Mouse (Mus musculus) E14TG2a.4 (cell line): ENCODE data around the gene Serpine1.

Experiments used
- CTCF ChIP-seq: conservative IDR thresholded peaks from 2 replicates; pipeline ENCODE4 v1.5.1; 2014; ENCODE audit warnings: low read length
- NANOG ChIP-seq: IDR thresholded peaks from 2 replicates; pipeline ENCODE4 v1.6.1; 2014; ENCODE audit warnings: borderline replicate concordance, low read length, mixed read lengths
- POU5F1 ChIP-seq: IDR thresholded peaks from 2 replicates; pipeline ENCODE4 v1.6.1; 2014; ENCODE audit warnings: low read length, borderline replicate concordance

DNA sequence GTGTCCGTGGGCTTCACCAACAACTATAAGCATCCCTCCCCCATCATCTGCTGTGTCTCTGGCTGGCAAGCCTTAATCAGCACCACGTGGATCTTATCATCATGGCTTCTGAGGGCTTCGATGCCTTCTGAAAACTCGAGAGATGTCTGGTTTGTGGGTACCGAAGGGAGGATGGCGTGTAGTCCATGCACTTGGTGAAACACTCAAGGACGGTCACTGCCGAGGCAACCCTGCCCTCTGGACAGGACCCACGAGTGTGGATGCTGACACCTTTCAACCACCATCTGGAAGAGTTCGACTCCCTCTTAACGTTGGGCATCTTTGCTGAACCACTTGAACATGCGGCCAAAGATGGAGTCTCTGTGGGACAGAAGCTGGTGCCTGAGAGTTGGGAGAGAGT lies 38.8 kb upstream of the Serpine1 start:
- TF ChIP-seq CTCF, result no peak
- no peak for TF ChIP-seq POU5F1
- no peak for TF ChIP-seq NANOG
